Mouse (Mus musculus) neural tube, embryonic 12.5 days (tissue): Measurements from ENCODE around the gene Sltm. TPM values are rescaled to one million over a fixed set of nuclear protein-coding genes. Genes with fewer than 3 reads are reported as not detected.
"Not testable (repeated sequence)": the region's sequence is repeated elsewhere in the genome, so short reads cannot be mapped to it uniquely, and the experiment has no call there.

ENCODE experiments used
- ATAC-seq: fragments of 200-750 bp; cut with Nextera tagmentation; 2 replicates; pipeline ENCODE4 v1.8.0; 2017; ENCODE audit warnings: low read depth, mild to moderate bottlenecking, moderate TSS enrichment, moderate library complexity; ENCODE audit not compliant: low FRiP score
- H3K27ac ChIP-seq: fragments of 300-500 bp; sonication (generic); 2 replicates; pipeline ENCODE4 v1.5.1; 2016
- H3K27me3 ChIP-seq: fragments of 300-500 bp; sonication (generic); replicated peaks from 2 replicates; pipeline ENCODE4 v1.6.1; 2016; ENCODE audit warnings: mild to moderate bottlenecking
- H3K36me3 ChIP-seq: fragments of 300-500 bp; sonication (generic); 2 replicates; pipeline ENCODE4 v1.6.1; 2016; ENCODE audit warnings: mild to moderate bottlenecking
- H3K4me1 ChIP-seq: fragments of 300-500 bp; sonication (generic); 2 replicates; pipeline ENCODE4 v1.6.1; 2016
- H3K4me2 ChIP-seq: fragments of 300-500 bp; sonication (generic); replicated peaks from 2 replicates; pipeline ENCODE4 v1.6.1; 2016; ENCODE audit warnings: mild to moderate bottlenecking
- H3K4me3 ChIP-seq: fragments of 300-500 bp; sonication (generic); 2 replicates; pipeline ENCODE4 v1.5.1; 2016
- H3K9ac ChIP-seq: fragments of 300-500 bp; sonication (generic); 2 replicates; pipeline ENCODE4 v1.6.1; 2016; ENCODE audit warnings: mild to moderate bottlenecking
- H3K9me3 ChIP-seq: fragments of 300-500 bp; sonication (generic); 2 replicates; pipeline ENCODE4 v1.6.1; 2016; ENCODE audit warnings: mild to moderate bottlenecking
- WGBS: fragments of 180-500 bp; shearing (Covaris S2); methylation state at CpG from one replicate; pipeline ENCODE4 v1.1.7; 2016; 5-methylcytosine and 5-hydroxymethylcytosine counted together
- polyA plus RNA-seq: library from polyadenylated mRNA; unstranded; fragments of >200 nt; fragmentation: Nextera tagmentation; extraction: Ambion mirVana; gene quantifications from 2 replicates; pipeline ENCODE4 v1.2.1, GENCODE M21; 2016

Sltm gene
- polyA plus RNA-seq, 1 experiment from 2014 or later, result 83.1 TPM

DNA sequence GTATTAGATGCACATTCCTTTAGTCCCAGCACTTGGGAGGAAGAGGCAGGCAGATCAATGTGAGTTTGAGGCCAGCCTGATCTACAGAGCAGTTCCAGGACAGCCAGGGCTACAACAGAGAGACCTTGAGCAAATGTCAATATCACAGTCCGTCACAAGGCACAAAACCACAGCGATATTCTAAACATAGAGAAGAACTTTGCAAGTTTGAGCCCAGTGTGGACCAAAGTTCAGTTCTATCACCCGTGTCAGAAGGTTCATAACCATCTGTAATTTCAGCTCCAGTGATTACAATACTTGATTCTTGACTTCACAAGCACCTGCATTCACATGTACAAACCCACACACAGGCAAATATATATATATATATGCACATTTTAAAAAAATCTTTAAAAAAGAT, 21.9 kb upstream of the Sltm start:
- Histone ChIP-seq H3K27me3 (no peaks in the 10 kb centered on the region), H3K4me3 (no peak overlapping the region), H3K9me3 (no peaks in the 10 kb centered on the region), H3K4me2 (no peak overlapping the region), H3K4me1 (no peaks in the 10 kb centered on the region), H3K27ac (no peak overlapping the region), H3K36me3 (no peaks in the 10 kb centered on the region), H3K9ac (no peak overlapping the region)
- 87% methylated on average over 3 of the region's 3 CpGs for WGBS
- ATAC-seq, result no peak

DNA sequence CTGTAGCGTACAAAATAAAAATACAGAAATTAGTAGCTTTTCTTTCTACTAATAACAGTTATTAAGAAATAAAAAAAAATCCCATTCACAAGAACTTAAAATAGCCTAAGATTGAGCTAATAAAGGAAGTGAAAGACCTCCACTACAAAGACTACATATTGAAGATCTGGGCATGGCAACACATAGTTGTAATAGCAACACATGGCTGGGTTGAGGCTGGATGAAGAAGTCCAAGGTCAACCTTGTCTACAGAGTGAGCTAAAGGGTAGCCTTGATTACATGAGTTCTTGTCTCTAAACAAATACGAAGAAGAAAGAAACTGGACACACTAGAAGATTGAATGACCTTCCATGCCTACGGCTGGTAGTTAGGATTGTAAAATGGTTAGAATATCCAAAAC, 18.7 kb upstream of the Sltm start:
- no peak overlapping the region for H3K9ac ChIP-seq
- H3K4me1 ChIP-seq, result no peaks in the 10 kb centered on the region
- H3K27ac ChIP-seq, result no peak overlapping the region
- no peak for ATAC-seq
- no peaks in the 10 kb centered on the region for H3K9me3 ChIP-seq
- WGBS, result 96% methylated on average over 3 of the region's 3 CpGs
- H3K27me3 ChIP-seq, result no peaks in the 10 kb centered on the region
- no peaks in the 10 kb centered on the region for H3K36me3 ChIP-seq
- no peak overlapping the region for H3K4me3 ChIP-seq
- H3K4me2 ChIP-seq, result no peak overlapping the region

DNA sequence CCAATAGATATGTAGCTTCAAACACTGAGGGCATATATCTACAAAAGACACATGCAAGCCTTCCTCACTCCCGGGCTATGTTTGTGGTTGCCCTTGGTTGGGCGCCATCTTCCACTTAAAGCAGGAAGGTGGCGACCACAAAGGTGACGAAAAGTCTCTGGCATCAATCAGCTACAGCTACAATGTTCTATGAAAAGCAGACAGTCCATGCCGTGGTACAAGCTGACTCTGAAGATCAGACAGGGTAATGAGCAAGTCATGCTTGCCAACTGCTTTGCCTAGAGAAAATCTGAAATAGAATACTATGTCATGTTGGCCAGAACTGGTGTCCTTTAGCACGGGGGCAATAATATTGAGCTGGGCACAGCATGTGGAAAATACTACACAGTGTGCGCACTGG, 18.2 kb upstream of the Sltm start:
- H3K4me2 ChIP-seq, result no peak overlapping the region
- H3K4me1 ChIP-seq, result no peaks in the 10 kb centered on the region
- WGBS, result 92% methylated on average over 7 of the region's 7 CpGs
- ATAC-seq, result no peak
- H3K36me3 ChIP-seq, result no peaks in the 10 kb centered on the region
- no peak overlapping the region for H3K4me3 ChIP-seq
- no peak overlapping the region for H3K27ac ChIP-seq
- no peaks in the 10 kb centered on the region for H3K27me3 ChIP-seq
- no peak overlapping the region for H3K9ac ChIP-seq
- H3K9me3 ChIP-seq, result no peaks in the 10 kb centered on the region

DNA sequence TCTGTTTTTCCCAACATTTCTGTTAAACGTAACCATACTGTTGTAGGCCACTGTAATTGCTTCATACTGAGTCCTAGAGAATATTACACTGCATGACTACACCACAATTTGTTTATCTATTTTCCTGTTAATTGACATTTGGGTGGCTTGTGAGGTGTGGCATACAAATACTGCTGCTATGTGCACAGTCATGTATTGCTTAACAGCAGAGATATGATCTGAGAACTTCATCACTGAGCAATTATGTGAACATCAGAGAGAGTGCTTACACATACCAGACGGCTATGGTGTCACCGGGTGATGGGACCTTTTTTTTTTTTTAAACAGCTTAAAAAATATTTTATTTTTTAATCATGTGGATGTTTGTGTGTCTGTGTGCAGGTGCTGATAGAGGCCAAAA, 9.2 kb upstream of the Sltm start:
- Histone ChIP-seq H3K27me3 (no peaks in the 10 kb centered on the region), H3K4me3 (no peak overlapping the region), H3K36me3 (no peaks in the 10 kb centered on the region), H3K4me1 (no peaks in the 10 kb centered on the region), H3K27ac (no peak overlapping the region), H3K4me2 (no peak overlapping the region), H3K9me3 (no peaks in the 10 kb centered on the region), H3K9ac (no peak overlapping the region)
- ATAC-seq, result no peak
- WGBS, result 88% methylated on average over 3 of the region's 3 CpGs

DNA sequence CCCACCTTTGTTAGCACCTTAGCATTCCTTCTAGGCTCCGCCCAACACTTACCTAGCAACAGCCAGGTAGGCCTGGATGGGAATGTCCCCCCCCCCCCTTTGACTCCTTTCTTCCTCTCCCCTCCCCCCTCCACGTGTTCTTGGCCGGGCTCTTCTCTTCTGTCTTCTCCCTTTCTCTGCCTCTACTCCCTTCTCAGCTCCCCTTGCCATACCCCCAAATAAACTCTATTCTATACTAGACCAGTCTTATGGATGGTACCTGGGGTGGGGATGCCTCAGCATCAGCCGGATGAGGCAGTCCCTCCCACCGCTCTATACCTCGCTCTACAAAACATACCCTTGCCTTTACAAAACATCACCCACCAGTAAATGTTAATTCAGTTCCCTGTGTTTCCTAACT, 970 bp upstream of the Sltm start:
- WGBS, result 10% methylated on average over 6 of the region's 6 CpGs
- Histone ChIP-seq H3K9me3 (no peaks in the 10 kb centered on the region), H3K4me1 (peaks cover 14% of the 10 kb centered on the region), H3K27me3 (no peaks in the 10 kb centered on the region), H3K4me2 (peak overlapping the region; percentile 69), H3K36me3 (0 out of 2 replicates have a peak, but pooled peaks cover 3% of the 10 kb centered on the region), H3K4me3 (peak overlapping the region; percentile 93; the same call in 1 of the 2 replicates), H3K9ac (peak overlapping the region; percentile 97; the same call in 1 of the 2 replicates), H3K27ac (no peak overlapping the region)
- ATAC-seq, result no peak

DNA sequence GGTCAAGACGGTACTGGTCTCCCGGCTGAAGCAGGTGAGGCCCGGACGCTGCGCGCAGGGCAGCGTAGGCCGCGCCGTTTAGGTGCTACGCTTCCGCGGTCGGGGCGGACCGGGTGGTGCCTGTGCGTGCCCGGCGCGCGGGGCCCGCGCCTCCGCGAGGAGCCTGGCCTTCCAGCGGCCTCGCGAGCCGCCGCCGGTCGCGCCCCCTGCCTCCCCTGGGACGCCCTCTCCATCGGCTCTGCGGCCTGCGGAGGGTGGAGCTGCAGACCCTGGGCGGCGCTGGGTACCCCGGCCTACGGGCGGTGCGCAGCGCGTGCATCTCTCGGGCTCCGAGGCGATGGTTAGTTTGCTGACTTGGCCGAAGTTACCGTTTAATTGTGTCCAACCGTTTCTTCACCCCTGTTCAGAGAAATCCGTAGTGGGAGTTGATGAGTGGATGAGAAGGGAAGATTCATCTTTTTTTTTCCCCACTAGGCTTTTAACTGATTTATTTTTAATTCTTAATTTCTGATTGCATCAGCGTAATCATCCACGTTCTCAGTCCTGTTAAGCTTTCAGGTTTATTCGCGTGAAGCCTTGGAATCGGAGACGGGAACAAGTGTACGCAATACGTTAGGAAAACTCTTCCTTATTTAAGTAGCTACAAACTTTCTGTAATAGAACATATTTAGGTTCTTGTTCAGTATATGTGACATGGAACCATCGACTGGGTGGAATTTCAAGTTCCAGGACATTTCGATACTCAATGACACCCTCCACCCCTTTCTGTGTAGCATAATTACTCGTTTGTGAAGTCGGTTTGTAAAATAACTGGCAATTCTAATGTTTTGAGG, 710 bp downstream of the Sltm start:
- H3K4me3 ChIP-seq, result peak overlapping the region; percentile 93
- no peaks in the 10 kb centered on the region for H3K9me3 ChIP-seq
- H3K4me1 ChIP-seq, result peaks cover 20% of the 10 kb centered on the region
- H3K9ac ChIP-seq, result peak overlapping the region; percentile 97
- 0 out of 2 replicates have a peak, but pooled peaks cover 3% of the 10 kb centered on the region for H3K36me3 ChIP-seq
- H3K4me2 ChIP-seq, result peak overlapping the region; percentile 69
- 1% methylated on average over 64 of the region's 64 CpGs for WGBS
- ATAC-seq, result peak; percentile 78
- H3K27me3 ChIP-seq, result no peaks in the 10 kb centered on the region
- peak overlapping the region; percentile 98 for H3K27ac ChIP-seq

DNA sequence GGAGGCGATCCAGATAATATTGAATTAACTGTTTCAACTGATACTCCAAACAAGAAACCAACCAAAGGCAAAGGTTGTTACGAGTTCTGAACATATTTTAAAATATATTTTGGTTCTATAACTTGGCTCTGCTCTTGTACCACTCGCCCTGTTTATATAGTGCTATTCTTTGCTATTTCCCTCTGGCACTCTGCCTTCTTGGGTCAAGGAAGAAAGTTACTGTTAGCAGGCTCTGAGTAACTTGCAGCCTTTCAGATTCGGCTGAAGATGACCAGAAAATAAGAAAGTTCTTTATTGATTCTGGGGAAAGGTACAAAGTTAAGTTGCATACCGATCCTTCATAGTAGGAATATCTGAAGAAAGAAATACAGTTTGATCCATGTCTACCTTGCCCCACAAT, 1.4 kb downstream of the Sltm start:
- no peak for ATAC-seq
- no peak overlapping the region for H3K27ac ChIP-seq
- H3K4me3 ChIP-seq, result peak overlapping the region; percentile 93; the same call in 1 of the 2 replicates
- no peaks in the 10 kb centered on the region for H3K27me3 ChIP-seq
- no peak overlapping the region for H3K9ac ChIP-seq
- peak overlapping the region; percentile 69 for H3K4me2 ChIP-seq
- no peaks in the 10 kb centered on the region for H3K9me3 ChIP-seq
- H3K4me1 ChIP-seq, result peaks cover 20% of the 10 kb centered on the region
- 0 out of 2 replicates have a peak, but pooled peaks cover 3% of the 10 kb centered on the region for H3K36me3 ChIP-seq
- 78% methylated on average over 5 of the region's 5 CpGs for WGBS

DNA sequence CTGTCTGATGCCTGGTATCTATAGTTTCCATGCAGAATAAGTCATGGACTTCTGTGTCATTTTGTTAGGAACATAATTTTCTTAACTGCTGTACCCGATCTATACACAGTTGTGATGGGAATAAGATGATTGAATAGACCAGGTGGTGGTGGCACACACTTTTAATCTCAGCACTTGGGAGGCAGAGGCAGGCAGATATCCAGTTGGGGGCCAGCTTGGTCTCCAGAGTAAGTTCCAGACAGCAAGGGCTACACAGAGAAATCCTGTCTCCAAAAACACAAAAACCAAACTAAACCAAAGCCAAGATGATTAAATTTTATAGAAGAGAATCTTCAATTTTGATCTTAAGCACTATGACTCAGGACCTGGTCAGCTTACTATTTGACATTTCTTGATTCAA, 2.3 kb downstream of the Sltm start:
- Histone ChIP-seq H3K4me3 (no peak overlapping the region), H3K27ac (no peak overlapping the region), H3K27me3 (no peaks in the 10 kb centered on the region), H3K36me3 (0 out of 2 replicates have a peak, but pooled peaks cover 3% of the 10 kb centered on the region), H3K9me3 (no peaks in the 10 kb centered on the region), H3K4me1 (peaks cover 20% of the 10 kb centered on the region), H3K4me2 (no peak overlapping the region), H3K9ac (no peak overlapping the region)
- WGBS, result 80% methylated on average over 1 of the region's 1 CpGs
- no peak for ATAC-seq

DNA sequence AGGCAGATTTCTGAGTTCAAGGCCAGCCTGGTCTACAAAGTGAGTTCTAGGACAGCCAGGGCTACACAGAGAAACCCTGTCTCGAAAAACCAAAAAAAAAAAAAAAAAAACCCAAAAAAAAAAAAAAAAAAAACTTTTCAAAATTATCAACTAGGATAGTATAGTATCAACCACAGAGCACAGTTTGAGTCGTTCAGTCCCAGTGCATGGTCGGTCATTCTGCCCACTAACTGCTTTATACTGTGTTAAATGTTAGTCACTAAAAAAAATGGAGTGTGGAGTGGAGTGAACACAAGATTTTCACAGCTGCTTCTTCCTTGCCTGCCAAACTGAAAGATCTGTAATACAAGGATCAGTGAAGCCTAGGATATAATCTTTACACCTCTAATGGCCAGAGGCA, 4.0 kb downstream of the Sltm start:
- not testable (repeated sequence) for H3K4me3 ChIP-seq, H3K36me3 ChIP-seq, H3K9me3 ChIP-seq, H3K9ac ChIP-seq, H3K27ac ChIP-seq, H3K27me3 ChIP-seq, ATAC-seq, H3K4me2 ChIP-seq
- 90% methylated on average over 3 of the region's 3 CpGs for WGBS
- peaks cover 17% of the 10 kb centered on the region for H3K4me1 ChIP-seq

DNA sequence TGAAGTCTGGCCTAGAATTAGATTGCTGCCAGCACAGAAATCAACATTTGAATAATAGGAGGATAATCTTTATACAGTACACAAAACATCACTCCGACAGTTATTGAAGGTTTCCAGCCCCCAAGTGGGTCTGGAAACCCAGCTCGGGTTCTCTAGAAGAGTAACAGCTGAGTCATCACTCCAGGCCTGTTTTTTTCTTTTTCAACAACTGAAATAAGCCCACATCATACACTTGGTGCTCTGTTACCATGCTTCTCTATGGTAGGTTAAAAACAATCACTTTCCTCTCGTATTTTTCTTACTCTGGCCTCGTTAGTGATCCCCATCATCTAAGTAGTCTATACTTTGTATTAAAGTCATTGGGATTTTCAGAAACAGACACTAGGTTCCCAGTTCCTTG, 5.8 kb downstream of the Sltm start:
- Histone ChIP-seq H3K4me1 (peaks cover 13% of the 10 kb centered on the region), H3K4me2 (no peak overlapping the region), H3K9ac (no peak overlapping the region), H3K4me3 (no peak overlapping the region), H3K27me3 (no peaks in the 10 kb centered on the region), H3K9me3 (peaks cover 9% of the 10 kb centered on the region; the same call in 1 of the 2 replicates), H3K27ac (no peak overlapping the region), H3K36me3 (peaks cover 16% of the 10 kb centered on the region)
- ATAC-seq, result no peak
- WGBS, result 85% methylated on average over 4 of the region's 4 CpGs

DNA sequence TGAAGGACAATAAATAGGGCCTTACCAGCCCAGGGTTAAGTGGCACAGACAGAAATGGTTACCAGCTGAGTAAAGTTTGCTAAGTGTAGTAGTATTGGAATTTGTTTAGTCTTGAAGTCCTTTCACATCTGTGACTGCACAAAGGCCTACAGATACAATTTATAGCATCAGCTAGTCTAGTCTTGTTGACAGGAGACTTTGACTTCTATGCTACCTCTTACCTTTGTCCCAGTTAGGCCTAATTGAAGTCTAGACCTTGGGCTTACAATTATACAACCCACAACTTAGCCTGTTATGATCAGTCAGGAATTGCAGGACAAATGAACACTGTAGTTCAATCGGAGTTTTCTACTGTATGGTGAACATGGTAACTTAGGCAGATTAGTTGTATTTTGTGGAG, 9.0 kb downstream of the Sltm start:
- Histone ChIP-seq H3K4me1 (0 out of 2 replicates have a peak, but pooled peaks cover 6% of the 10 kb centered on the region), H3K27ac (no peak overlapping the region), H3K36me3 (peaks cover 17% of the 10 kb centered on the region), H3K4me3 (no peak overlapping the region), H3K27me3 (no peaks in the 10 kb centered on the region), H3K9me3 (peaks cover 9% of the 10 kb centered on the region; the same call in 1 of the 2 replicates), H3K9ac (no peak overlapping the region), H3K4me2 (no peak overlapping the region)
- ATAC-seq, result no peak
- WGBS, result 96% methylated on average over 1 of the region's 1 CpGs

DNA sequence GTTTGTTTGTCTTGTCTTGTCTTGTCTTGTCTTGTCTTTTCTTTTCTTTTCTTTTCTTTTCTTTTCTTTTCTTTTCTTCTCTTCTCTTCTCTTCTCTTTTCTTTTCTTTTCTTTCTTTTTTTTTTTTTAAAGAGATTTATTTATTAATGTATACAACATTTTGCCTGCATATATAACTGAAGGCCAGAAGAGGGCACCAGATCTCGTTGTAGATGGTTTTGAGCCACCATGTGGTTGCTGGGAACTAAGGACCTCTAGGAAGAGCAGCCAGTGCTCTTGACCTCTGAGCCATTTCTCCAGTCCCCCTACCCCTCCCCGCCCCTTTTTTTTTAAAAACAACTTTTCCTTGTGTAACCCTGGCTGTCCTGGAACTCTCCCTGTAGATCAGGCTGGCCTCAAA, 9.7 kb downstream of the Sltm start:
- not testable (repeated sequence) for H3K27ac ChIP-seq, H3K9me3 ChIP-seq, ATAC-seq, H3K4me3 ChIP-seq, H3K27me3 ChIP-seq, H3K4me2 ChIP-seq, H3K4me1 ChIP-seq, H3K9ac ChIP-seq
- peaks cover 17% of the 10 kb centered on the region for H3K36me3 ChIP-seq
- 90% methylated on average over 2 of the region's 2 CpGs for WGBS

DNA sequence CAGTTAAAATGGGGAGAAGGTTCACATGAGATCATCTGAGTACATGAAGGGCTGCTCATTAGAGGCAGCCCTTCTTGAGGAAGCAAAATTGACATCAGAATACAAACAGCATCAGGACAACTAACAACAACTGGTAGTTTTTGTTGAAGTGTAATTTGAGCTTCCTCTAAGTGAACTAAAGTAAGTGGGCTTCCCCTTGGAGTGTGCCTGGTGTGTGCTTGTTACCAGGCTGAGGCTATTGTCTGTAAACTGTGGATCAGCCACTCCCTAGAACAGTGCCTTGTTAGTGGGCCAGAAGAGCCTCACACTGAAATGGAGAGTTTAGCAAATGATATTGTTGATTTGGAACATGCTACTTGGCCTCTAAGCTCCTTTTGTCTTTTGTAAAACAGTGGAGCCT, 12.9 kb downstream of the Sltm start:
- H3K9ac ChIP-seq, result no peak overlapping the region
- no peak overlapping the region for H3K4me2 ChIP-seq
- H3K9me3 ChIP-seq, result peaks cover 9% of the 10 kb centered on the region; the same call in 1 of the 2 replicates
- H3K36me3 ChIP-seq, result peaks cover 17% of the 10 kb centered on the region
- ATAC-seq, result no peak
- H3K27me3 ChIP-seq, result no peaks in the 10 kb centered on the region
- H3K27ac ChIP-seq, result no peak overlapping the region
- H3K4me3 ChIP-seq, result no peak overlapping the region
- peaks cover 4% of the 10 kb centered on the region; the same call in 1 of the 2 replicates for H3K4me1 ChIP-seq
